Mouse (Mus musculus) myocyte (in vitro differentiated cells): ENCODE data around the gene Prox1.

Experiments used
- MAX ChIP-seq: IDR thresholded peaks from one replicate; pipeline ENCODE4 v1.6.1; 2011; ENCODE audit warnings: low read depth, mild to moderate bottlenecking, control low read depth
- MYOD1 ChIP-seq, 3 experiments: IDR thresholded peaks; one replicate each; pipeline ENCODE4 v1.6.1; 2011; ENCODE audit warnings: control low read depth in 2 of 3, low read depth in 2 of 3, mild to moderate bottlenecking in 2 of 3, moderate library complexity in 1 of 3; ENCODE audit not compliant: insufficient read length in 2 of 3, control insufficient read depth in 1 of 3
- POLR2A ChIP-seq: IDR thresholded peaks from one replicate; pipeline ENCODE4 v1.6.1; 2011; ENCODE audit warnings: low read depth, mild to moderate bottlenecking, control low read depth, moderate library complexity; ENCODE audit not compliant: insufficient read length

- no peak for TF ChIP-seq POLR2A
- TF ChIP-seq MAX: no peak
- TF ChIP-seq MYOD1 (IDR thresholded peaks at IDR 0.05; ENCODE audit: control insufficient read depth in 1 of 3, insufficient read length in 2 of 3, low read depth in 2 of 3): no peak
Observed at GRCm38 (mm10) chr1:190168761-190169671, 1.5 kb downstream of the Prox1 start.
